Mouse (Mus musculus) intestine, embryonic 14.5 days (tissue): ENCODE measurements around the gene Wrap53. TPM values are rescaled to one million over a fixed set of nuclear protein-coding genes. Genes with fewer than 3 reads are reported as not detected.
A peak's percentile ranks its signal among the peaks of the same experiment; 100 is the strongest.
"Not testable (repeated sequence)": the region's sequence is repeated elsewhere in the genome, so short reads cannot be mapped to it uniquely, and the experiment has no call there.

Source experiments
- ATAC-seq: fragments of 200-750 bp; cut with Nextera tagmentation; replicated peaks from 2 replicates; pipeline ENCODE4 v1.8.0; 2017; ENCODE audit warnings: low read depth, moderate number of reproducible peaks, moderate TSS enrichment, moderate library complexity; ENCODE audit not compliant: low FRiP score, low TSS enrichment
- DNase-seq: peaks from one replicate; pipeline ENCODE4 v3.0.0-alpha.2; 2018; ENCODE audit warnings: low spot score
- H3K27ac ChIP-seq: fragments of 300-500 bp; sonication (generic); 2 replicates; pipeline ENCODE4 v1.5.1; 2014; ENCODE audit warnings: low read depth, mild to moderate bottlenecking, control low read depth
- H3K27me3 ChIP-seq: fragments of 300-500 bp; sonication (generic); replicated peaks from 2 replicates; pipeline ENCODE4 v1.6.1; 2014; ENCODE audit warnings: low read length, control low read depth; ENCODE audit not compliant: control insufficient read depth, insufficient read depth
- H3K36me3 ChIP-seq: fragments of 300-500 bp; sonication (generic); 2 replicates; pipeline ENCODE4 v1.6.1; 2014; ENCODE audit warnings: low read length, control low read depth; ENCODE audit not compliant: control insufficient read depth, insufficient read depth
- H3K4me1 ChIP-seq: fragments of 300-500 bp; sonication (generic); replicated peaks from 2 replicates; pipeline ENCODE4 v1.6.1; 2014; ENCODE audit warnings: low read length, control low read depth, mixed read lengths; ENCODE audit not compliant: control insufficient read depth, insufficient read depth
- H3K4me2 ChIP-seq: fragments of 300-500 bp; sonication (generic); 2 replicates; pipeline ENCODE4 v1.6.1; 2014; ENCODE audit warnings: low read length
- H3K4me3 ChIP-seq: fragments of 300-500 bp; sonication (generic); 2 replicates; pipeline ENCODE4 v1.5.1; 2014; ENCODE audit warnings: low read depth, low read length, control low read depth, mixed read lengths
- H3K9ac ChIP-seq: fragments of 300-500 bp; sonication (generic); 2 replicates; pipeline ENCODE4 v1.6.1; 2014; ENCODE audit warnings: mild to moderate bottlenecking, low read length
- H3K9me3 ChIP-seq: fragments of 300-500 bp; sonication (generic); 2 replicates; pipeline ENCODE4 v1.6.1; 2016; ENCODE audit warnings: low read length, control low read depth; ENCODE audit not compliant: control insufficient read depth
- WGBS: fragments of 180-500 bp; shearing (Covaris S2); extraction: QIAGEN DNeasy Blood & Tissue Kit; methylation state at CpG from one replicate; pipeline ENCODE4 v1.1.7; 2014; 5-methylcytosine and 5-hydroxymethylcytosine counted together
- polyA plus RNA-seq: library from polyadenylated mRNA; unstranded; fragments of >200 nt; fragmentation: Nextera tagmentation; extraction: Ambion mirVana; gene quantifications from 2 replicates; pipeline ENCODE4 v1.2.1, GENCODE M21; 2014

Gene Wrap53
- polyA plus RNA-seq, 1 experiment from 2014 or later = 26.8 TPM

GRCm38 (mm10) chr11:69617805-69618204 lies 37.8 kb upstream of the Wrap53 start, which contains the start of gene Shbg:
Gene Shbg (minus strand): TSS chr11:69617905.
- H3K4me2 ChIP-seq = no peak within 1 kb of the TSS
- WGBS = 62% methylated on average over 5 of the region's 5 CpGs
- H3K9me3 ChIP-seq = no peaks in the 10 kb centered on the region
- no peaks in the 10 kb centered on the region for H3K27me3 ChIP-seq
- peaks cover 12% of the 10 kb centered on the region for H3K4me1 ChIP-seq
- H3K36me3 ChIP-seq = no peaks in the 10 kb centered on the region
- no peak within 1 kb of the TSS for H3K27ac ChIP-seq
- ATAC-seq (no peak), DNase-seq (no peak)
- H3K4me3 ChIP-seq = no peak within 1 kb of the TSS
- H3K9ac ChIP-seq = no peak within 1 kb of the TSS

GRCm38 (mm10) chr11:69616781-69617180 lies 36.7 kb upstream of the Wrap53 start:
- no peak for ATAC-seq
- Histone ChIP-seq H3K9me3 (no peaks in the 10 kb centered on the region), H3K27ac (no peak overlapping the region), H3K36me3 (no peaks in the 10 kb centered on the region), H3K9ac (no peak overlapping the region), H3K4me3 (no peak overlapping the region), H3K4me1 (peaks cover 7% of the 10 kb centered on the region; the same call in 1 of the 2 replicates), H3K27me3 (no peaks in the 10 kb centered on the region), H3K4me2 (no peak overlapping the region)
- DNase-seq = no peak
- 56% methylated on average over 10 of the region's 10 CpGs for WGBS

GRCm38 (mm10) chr11:69614257-69614588 lies 34.2 kb upstream of the Wrap53 start:
- ATAC-seq, H3K4me3 ChIP-seq: not testable (repeated sequence)
- WGBS = 55% methylated on average over 11 of the region's 11 CpGs

GRCm38 (mm10) chr11:69613553-69614256 lies 33.6 kb upstream of the Wrap53 start:
- no peaks in the 10 kb centered on the region for H3K9me3 ChIP-seq

More at GRCm38 (mm10) chr11:69614257-69614588, 34.2 kb upstream of the Wrap53 start:
- H3K4me2 ChIP-seq = peak overlapping the region; percentile 37; the same call in 1 of the 2 replicates
- H3K27me3 ChIP-seq, DNase-seq, H3K4me1 ChIP-seq, H3K9me3 ChIP-seq, H3K27ac ChIP-seq, H3K9ac ChIP-seq, H3K36me3 ChIP-seq: not testable (repeated sequence)

GRCm38 (mm10) chr11:69610899-69611298 lies 30.8 kb upstream of the Wrap53 start:
- DNase-seq (no peak), ATAC-seq (no peak)
- H3K9ac ChIP-seq = no peak overlapping the region
- H3K4me3 ChIP-seq = no peak overlapping the region
- no peak overlapping the region for H3K4me2 ChIP-seq
- H3K4me1 ChIP-seq = peaks cover 10% of the 10 kb centered on the region; the same call in 1 of the 2 replicates
- no peaks in the 10 kb centered on the region for H3K36me3 ChIP-seq
- 46% methylated on average over 4 of the region's 4 CpGs for WGBS
- H3K27ac ChIP-seq = no peak overlapping the region
- H3K27me3 ChIP-seq = no peaks in the 10 kb centered on the region
- H3K9me3 ChIP-seq = no peaks in the 10 kb centered on the region

More at GRCm38 (mm10) chr11:69613553-69614256, 33.6 kb upstream of the Wrap53 start:
- no peaks in the 10 kb centered on the region for H3K36me3 ChIP-seq
- ATAC-seq (peak; percentile 47; the same call in 1 of the 2 replicates), DNase-seq (peak; percentile 97)
- H3K27me3 ChIP-seq = no peaks in the 10 kb centered on the region
- H3K4me2 ChIP-seq = peak overlapping the region; percentile 37
- H3K27ac ChIP-seq = no peak overlapping the region
- WGBS = 13% methylated on average over 19 of the region's 19 CpGs
- H3K9ac ChIP-seq = 0 out of 2 replicates have a peak overlapping the region, but pooled peaks have one; percentile 16
- no peak overlapping the region for H3K4me3 ChIP-seq
- H3K4me1 ChIP-seq = peaks cover 7% of the 10 kb centered on the region; the same call in 1 of the 2 replicates

- ATAC-seq = no peak
- no peak overlapping the region for H3K4me3 ChIP-seq
- 56% methylated on average over 7 of the region's 7 CpGs for WGBS
- no peak for DNase-seq
- no peaks in the 10 kb centered on the region for H3K9me3 ChIP-seq
- H3K4me2 ChIP-seq = no peak overlapping the region
- 0 out of 2 replicates have a peak, but pooled peaks cover 7% of the 10 kb centered on the region for H3K27me3 ChIP-seq
- no peak overlapping the region for H3K27ac ChIP-seq
- no peaks in the 10 kb centered on the region for H3K36me3 ChIP-seq
- H3K4me1 ChIP-seq = peaks cover 17% of the 10 kb centered on the region; the same call in 1 of the 2 replicates
- H3K9ac ChIP-seq = no peak overlapping the region
Observed at GRCm38 (mm10) chr11:69609416-69609815, 29.4 kb upstream of the Wrap53 start.

GRCm38 (mm10) chr11:69608525-69608924 lies 28.5 kb upstream of the Wrap53 start:
- peaks cover 14% of the 10 kb centered on the region; the same call in 1 of the 2 replicates for H3K4me1 ChIP-seq
- no peak for ATAC-seq
- H3K27me3 ChIP-seq = 0 out of 2 replicates have a peak, but pooled peaks cover 11% of the 10 kb centered on the region
- no peaks in the 10 kb centered on the region for H3K36me3 ChIP-seq
- 85% methylated on average over 3 of the region's 3 CpGs for WGBS
- no peaks in the 10 kb centered on the region for H3K9me3 ChIP-seq
- no peak overlapping the region for H3K4me3 ChIP-seq
- no peak overlapping the region for H3K9ac ChIP-seq
- DNase-seq = no peak
- H3K4me2 ChIP-seq = no peak overlapping the region
- H3K27ac ChIP-seq = no peak overlapping the region

GRCm38 (mm10) chr11:69606832-69607231 lies 26.8 kb upstream of the Wrap53 start:
- ATAC-seq = no peak
- DNase-seq = no peak
- 94% methylated on average over 2 of the region's 2 CpGs for WGBS

GRCm38 (mm10) chr11:69606491-69606795 lies 26.4 kb upstream of the Wrap53 start:
- H3K4me2 ChIP-seq = peak overlapping the region; percentile 100
- ATAC-seq (no peak), DNase-seq (peak; percentile 58)
- no peak overlapping the region for H3K27ac ChIP-seq
- 0 out of 2 replicates have a peak overlapping the region, but pooled peaks have one; percentile 59 for H3K4me3 ChIP-seq
- no peaks in the 10 kb centered on the region for H3K9me3 ChIP-seq
- no peak overlapping the region for H3K9ac ChIP-seq
- H3K36me3 ChIP-seq = no peaks in the 10 kb centered on the region
- H3K4me1 ChIP-seq = peaks cover 21% of the 10 kb centered on the region
- 0 out of 2 replicates have a peak, but pooled peaks cover 11% of the 10 kb centered on the region for H3K27me3 ChIP-seq
- WGBS = 51% methylated on average over 2 of the region's 2 CpGs

More at GRCm38 (mm10) chr11:69606832-69607231, 26.8 kb upstream of the Wrap53 start:
- Histone ChIP-seq H3K9me3 (no peaks in the 10 kb centered on the region), H3K36me3 (no peaks in the 10 kb centered on the region), H3K4me1 (peaks cover 17% of the 10 kb centered on the region), H3K27ac (no peak overlapping the region), H3K9ac (no peak overlapping the region), H3K4me3 (no peak overlapping the region), H3K27me3 (0 out of 2 replicates have a peak, but pooled peaks cover 11% of the 10 kb centered on the region), H3K4me2 (no peak overlapping the region)
